Mouse (Mus musculus): Measurements from ENCODE around the gene March4. TPM values are rescaled to one million over a fixed set of nuclear protein-coding genes. Genes with fewer than 3 reads are reported as not detected.

The March4 gene
- total RNA-seq (2015) (0.05 TPM in 1 of 2 replicates, not detected in the other), total RNA-seq (2017) (not detected in 2 replicates)

GRCm38 (mm10) chr1:72536611-72537351, at the start of gene March4:
Gene March4 (minus strand): TSS chr1:72536930.
- ATAC-seq (ENCODE audit: poor library complexity, severe bottlenecking): 0 out of 2 replicates have a peak, but pooled peaks have one; percentile 35

GRCm38 (mm10) chr1:72585971-72586875, 49.5 kb upstream of the March4 start:
- ATAC-seq (ENCODE audit: poor library complexity, severe bottlenecking): no peak

GRCm38 (mm10) chr1:72583906-72584305, 47.2 kb upstream of the March4 start:
- no peak for ATAC-seq (ENCODE audit: poor library complexity, severe bottlenecking)

- ATAC-seq (ENCODE audit: poor library complexity, severe bottlenecking): peak; percentile 98
These were observed 46.4 kb upstream of the March4 start, which contains the start of gene Smarcal1 for GRCm38 (mm10) chr1:72582947-72583731. Gene Smarcal1 (plus strand): TSS chr1:72583251.

DNA sequence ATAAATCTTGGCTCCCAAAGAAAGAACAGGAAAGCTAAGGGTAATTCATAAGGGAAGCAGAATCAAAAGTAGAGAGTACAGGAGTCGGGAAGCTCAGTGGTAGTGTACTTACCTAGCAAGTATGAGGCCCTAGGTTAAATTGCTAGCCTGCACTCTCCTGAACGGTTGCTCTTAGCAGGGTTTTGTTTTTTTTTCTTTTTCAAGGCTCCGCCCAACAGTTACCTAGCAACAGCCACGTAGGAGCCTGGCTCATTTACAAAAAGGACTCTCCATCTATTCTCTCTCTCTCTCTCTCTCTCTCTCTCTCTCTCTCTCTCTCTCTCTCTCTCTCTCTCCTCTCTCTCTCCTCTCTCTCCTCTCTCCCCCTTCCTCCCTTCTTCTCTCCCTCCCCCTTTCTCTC, 42.1 kb upstream of the March4 start:
- ATAC-seq (ENCODE audit: poor library complexity, severe bottlenecking): no peak

DNA sequence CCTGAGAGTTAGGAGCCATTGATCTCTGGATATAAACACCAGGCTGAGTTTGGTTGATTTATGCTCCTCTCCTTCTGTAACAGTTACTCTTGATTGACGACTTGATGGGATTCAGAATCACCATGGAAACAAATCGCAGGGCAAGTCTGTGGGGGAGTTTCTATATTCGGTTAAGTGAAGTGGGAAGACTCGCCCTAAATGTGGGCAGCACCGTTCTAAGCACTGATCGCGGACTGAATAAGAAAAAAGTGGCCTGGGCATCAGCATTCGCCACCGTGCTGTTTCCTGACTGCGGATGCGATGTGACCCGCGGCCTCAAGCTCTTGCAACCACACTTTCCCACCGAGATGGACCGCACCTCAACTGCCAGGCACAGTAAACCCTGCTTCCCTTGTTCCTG, 41.6 kb upstream of the March4 start:
- ATAC-seq (ENCODE audit: poor library complexity, severe bottlenecking): no peak

DNA sequence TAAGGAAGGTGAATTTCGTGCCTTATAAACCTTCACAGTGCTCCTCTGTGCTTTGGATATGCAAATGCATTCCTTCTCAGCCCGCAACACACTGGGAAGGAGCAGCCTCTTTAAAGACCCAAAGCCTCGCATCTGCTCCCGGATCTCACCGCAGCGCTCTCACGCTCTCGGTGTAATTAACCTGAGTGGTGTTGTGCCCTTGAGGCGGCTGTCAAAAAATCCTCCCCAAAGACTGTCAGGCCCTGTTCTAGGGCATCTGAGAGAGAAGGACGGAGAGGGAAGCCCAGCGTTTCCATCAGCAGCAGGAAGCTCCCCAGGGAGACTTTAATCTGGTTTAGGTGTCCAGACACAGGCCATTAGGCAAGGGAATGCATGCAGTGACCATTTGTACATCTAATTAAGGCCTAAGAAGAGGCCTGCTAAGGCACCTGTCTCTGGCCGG, 40.8 kb upstream of the March4 start:
- ATAC-seq (ENCODE audit: poor library complexity, severe bottlenecking): no peak

- ATAC-seq (ENCODE audit: poor library complexity, severe bottlenecking): peak; percentile 43; the same call in 1 of the 2 replicates
These were observed 38.4 kb upstream of the March4 start for GRCm38 (mm10) chr1:72575121-72575520.

DNA sequence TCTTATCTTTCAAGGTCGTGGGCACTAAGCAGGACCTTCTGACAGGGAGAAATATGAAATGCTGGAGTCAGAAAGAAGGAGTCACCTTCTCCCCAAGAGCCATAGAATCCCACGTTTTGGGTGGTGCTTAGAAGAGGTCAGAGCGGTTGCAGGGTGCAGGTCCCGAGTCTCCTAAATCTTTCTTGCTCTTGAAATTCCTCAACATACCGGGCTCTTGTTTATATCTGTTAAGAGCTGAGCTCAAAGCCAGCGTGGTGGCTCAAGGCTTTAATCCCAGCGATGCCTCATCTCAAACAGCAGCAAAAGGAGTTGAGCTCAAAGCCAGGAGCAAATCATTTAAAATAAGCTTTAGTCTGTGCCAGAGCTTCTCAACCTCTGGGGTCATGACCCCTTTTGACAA, 37.9 kb upstream of the March4 start:
- no peak for ATAC-seq (ENCODE audit: poor library complexity, severe bottlenecking)

DNA sequence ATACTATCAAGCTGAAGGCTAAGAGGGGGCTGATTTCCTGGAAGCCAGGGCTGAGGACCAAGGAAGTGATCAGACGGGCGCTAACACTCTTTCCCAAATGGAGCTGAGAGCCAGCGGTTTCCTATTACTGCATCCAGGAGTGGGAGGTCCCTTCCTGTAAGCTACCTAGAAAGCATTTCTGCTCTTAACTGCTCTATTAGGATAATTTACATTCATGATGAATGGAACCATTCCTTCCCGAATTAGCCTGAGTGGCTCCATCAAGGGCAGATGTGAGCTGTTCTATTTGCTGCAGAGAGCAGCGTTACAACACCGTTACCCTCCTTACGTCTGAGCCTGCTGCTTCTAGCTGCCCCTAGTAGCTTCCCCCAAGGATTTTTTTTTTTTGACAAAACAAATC, 37.3 kb upstream of the March4 start:
- no peak for ATAC-seq (ENCODE audit: poor library complexity, severe bottlenecking)

- ATAC-seq (ENCODE audit: poor library complexity, severe bottlenecking): peak; percentile 63
These were observed 32.0 kb upstream of the March4 start for GRCm38 (mm10) chr1:72568725-72569124.

- 0 out of 2 replicates have a peak, but pooled peaks have one; percentile 40 for ATAC-seq (ENCODE audit: poor library complexity, severe bottlenecking)
These were observed 30.3 kb upstream of the March4 start for GRCm38 (mm10) chr1:72567056-72567455.

DNA sequence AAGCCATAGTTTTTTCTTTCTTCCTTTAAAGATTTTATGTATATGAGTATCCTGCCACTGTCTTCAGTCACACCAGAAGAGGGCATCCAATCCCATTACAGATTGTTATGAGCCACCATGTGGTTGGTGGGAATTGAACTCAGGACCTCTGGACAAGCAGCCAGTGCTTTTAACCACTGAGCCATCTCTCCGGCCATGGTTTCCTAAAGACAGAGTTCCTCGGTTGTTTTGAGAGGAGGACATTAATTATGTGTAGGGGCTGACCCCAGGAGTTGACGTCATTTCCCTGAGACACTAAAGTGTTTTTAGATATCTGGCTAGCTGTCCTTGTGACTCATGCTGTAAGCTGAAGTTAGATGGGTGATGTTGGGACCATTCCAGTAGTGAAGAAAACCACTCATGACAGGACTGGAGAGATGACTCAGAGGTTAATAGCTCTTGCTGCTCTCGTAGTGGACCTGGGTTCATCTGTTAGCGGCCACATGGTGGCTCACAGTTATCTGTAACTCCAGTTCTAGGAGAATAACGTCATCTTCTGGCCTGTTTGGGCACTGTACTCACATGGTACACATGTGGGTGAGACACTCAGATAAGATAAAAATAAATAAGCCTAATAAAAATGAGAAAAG, 27.7 kb upstream of the March4 start:
- no peak for ATAC-seq (ENCODE audit: poor library complexity, severe bottlenecking)

GRCm38 (mm10) chr1:72558625-72559024, 21.9 kb upstream of the March4 start:
- ATAC-seq (ENCODE audit: poor library complexity, severe bottlenecking): no peak

DNA sequence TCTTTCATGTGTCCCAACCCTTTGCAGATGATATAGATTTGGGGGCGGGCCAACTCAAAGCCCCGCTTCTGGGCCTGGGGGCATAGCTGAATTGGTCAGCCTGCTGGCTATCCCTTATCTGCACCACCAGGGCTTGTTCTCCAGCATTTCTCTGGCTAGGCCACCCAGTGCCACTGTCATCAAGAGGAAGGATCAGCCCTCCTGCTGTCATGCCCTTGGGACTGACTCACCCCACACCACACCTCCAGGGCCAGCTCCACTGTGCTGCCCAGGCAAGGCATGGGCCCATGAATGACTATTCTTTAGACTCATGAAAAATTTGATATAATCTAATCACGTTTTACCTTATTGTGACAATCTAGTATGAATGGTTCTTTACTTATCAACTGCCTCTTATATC, 19.7 kb upstream of the March4 start:
- ATAC-seq (ENCODE audit: poor library complexity, severe bottlenecking): no peak

GRCm38 (mm10) chr1:72550317-72550716, 13.6 kb upstream of the March4 start:
- ATAC-seq (ENCODE audit: poor library complexity, severe bottlenecking): no peak

DNA sequence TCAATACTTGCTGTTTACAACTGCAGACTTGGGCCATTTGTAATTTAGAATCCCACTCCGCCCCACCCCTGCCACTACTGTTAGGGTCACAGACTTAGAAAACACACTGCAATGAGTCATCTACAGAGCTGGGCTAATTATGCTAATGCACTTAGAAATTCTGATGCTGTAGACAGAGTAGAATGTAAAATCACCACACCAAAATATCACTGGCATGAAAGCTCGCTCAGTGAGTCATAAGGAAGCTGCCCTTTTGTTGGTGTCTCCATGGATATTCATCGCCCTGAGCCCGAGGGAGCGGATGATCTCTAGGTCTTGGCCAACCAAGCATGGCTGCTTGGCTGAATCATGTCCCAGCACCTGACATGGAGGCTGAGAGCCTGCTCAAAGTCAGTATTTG, 1.5 kb upstream of the March4 start:
- no peak for ATAC-seq (ENCODE audit: poor library complexity, severe bottlenecking)

DNA sequence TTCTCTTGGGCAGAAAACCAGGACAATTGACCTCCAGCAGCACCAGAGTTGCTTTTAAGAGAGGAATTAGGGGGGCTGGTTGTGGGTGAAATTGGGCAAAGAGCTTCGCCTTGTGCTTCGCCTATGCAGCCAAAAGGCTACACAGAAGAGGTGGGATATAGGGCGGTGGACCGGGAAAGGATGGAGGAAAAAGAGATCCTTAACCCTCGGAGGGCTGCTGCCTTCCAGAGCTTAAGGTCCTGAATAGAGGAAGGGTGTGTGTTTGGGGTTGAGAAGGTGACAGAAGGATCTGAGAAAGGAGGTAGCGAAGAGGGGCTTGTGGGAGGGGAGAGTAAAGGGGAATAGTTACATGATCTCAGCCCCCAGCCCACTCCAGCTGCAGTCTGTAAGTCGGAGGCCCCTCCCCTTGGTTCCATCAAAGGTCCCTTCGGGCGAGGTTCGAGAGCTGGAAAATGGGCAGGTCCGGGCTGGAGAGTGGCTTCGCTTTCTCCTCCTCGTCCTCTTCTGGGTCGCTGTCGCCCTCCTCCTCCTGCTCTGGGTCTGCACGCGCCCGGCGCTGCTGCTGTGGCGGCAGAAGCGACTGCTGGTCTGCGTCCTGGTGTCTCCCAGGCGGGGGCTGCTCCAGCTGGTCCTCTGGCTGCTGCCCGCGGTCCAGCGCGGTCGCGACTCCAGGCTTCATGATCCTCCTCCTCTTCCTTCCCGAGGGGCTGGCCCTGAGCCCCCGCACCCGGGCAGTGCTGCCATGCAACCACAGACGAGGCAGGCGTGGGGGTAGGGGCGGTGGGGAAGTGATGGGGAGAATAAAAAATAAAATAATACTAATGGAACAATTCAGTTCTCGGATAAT, 782 bp downstream of the March4 start:
- no peak for ATAC-seq (ENCODE audit: poor library complexity, severe bottlenecking)

DNA sequence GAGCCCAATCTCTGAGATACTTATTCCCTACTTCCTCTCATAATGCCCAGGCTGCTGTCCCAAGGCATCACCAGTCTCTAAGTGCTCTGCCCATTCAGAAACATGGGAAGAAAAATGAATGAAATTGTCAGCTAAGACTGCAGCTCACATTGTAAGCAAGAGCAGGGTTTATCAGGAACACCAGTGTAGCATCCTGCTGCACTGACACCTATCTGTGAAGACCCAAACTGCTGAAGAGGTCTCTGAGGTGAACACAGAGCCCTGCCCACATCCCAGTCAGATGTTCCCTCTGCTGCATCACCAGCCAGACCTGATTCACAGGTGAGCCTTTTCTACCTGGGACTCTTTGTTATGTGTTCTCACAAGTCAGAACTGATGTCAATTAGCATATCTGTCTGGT, 3.3 kb downstream of the March4 start:
- ATAC-seq (ENCODE audit: poor library complexity, severe bottlenecking): no peak
